ENCODE assay signal across 17 mouse cellular contexts in genomic region chr9:114799498-114800107, GRCm38 (mm10).
"Had no signal": no experiment of that assay in that cellular context is flagged by ENCODE, and none has a peak within 500 bp of the region (broad histone marks: within the 10 kb centered on the region; RNA-seq: fewer than 3 reads in every experiment).

No protein-coding gene starts in this region.

- H3K9ac ChIP-seq: liver, embryonic 15.5 days; midbrain, embryonic 12.5 days; neural tube, embryonic 12.5 days had no signal

- H3K27me3 ChIP-seq: liver, embryonic 15.5 days had no signal

- ATAC-seq: lung, postnatal 0 days had no signal

- H3K4me3 ChIP-seq: layer of hippocampus, adult 2 months; left cerebral cortex, adult 2 months; limb, embryonic 10.5 days; liver, embryonic 15.5 days; midbrain, embryonic 12.5 days; neural tube, embryonic 12.5 days had no signal

- H3K4me2 ChIP-seq: liver, embryonic 11.5 days; liver, embryonic 15.5 days; midbrain, embryonic 12.5 days; neural tube, embryonic 12.5 days had no signal

- DNase-seq: kidney, adult 11 months; kidney, adult 9 months; kidney, postnatal 36 days; lung, adult 2 months; lung, postnatal 36 days; right cerebral cortex, postnatal 14 days; thymus, adult 18-20 months; thymus, postnatal 14 days had no signal

- H3K36me3 ChIP-seq: limb, embryonic 10.5 days; midbrain, embryonic 12.5 days; neural tube, embryonic 12.5 days had no signal

- H3K9me3 ChIP-seq: limb, embryonic 10.5 days; liver, embryonic 15.5 days; midbrain, embryonic 12.5 days; neural tube, embryonic 12.5 days had no signal

- H3K27ac ChIP-seq: kidney, postnatal 0 days; layer of hippocampus, adult 2 months; left cerebral cortex, adult 2 months; liver, embryonic 15.5 days; midbrain, embryonic 12.5 days; neural tube, embryonic 12.5 days had no signal
